Mouse (Mus musculus): ENCODE data around the gene Cacna1c. TPM values are rescaled to one million over a fixed set of nuclear protein-coding genes. Genes with fewer than 3 reads are reported as not detected.

Cacna1c gene
- polyA plus RNA-seq, 1 experiment from 2014 or later = 13.7 TPM

DNA sequence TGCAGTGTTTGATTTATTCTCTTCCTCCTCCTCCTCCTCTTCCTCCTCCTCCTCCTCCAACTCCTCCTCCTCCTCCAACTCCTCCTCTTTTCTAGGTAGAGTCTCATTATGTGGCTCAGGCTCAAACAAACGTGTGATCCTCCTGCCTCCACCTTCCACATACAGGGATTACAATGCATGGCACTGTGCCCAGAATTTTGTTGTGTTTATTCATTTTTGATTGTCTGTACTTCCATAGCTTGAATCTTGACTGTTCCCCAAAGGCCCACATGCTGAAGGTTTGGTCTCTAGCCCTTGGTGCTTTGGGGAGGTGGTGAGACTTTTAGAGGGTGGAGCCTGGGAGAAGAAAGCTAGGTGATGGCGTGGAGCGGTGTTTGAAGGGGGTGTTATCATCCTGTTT is 383.7 kb downstream of the Cacna1c start:
- Histone ChIP-seq H3K9me3 (ENCODE audit: control insufficient read depth, low read length) (no peaks in the 10 kb centered on the region), H3K4me3 (ENCODE audit: low read depth, low read length) (no peak overlapping the region), H3K27me3 (ENCODE audit: control insufficient read depth, insufficient read depth, low read length) (no peaks in the 10 kb centered on the region), H3K36me3 (ENCODE audit: control insufficient read depth, insufficient read depth, low read length) (no peaks in the 10 kb centered on the region), H3K27ac (ENCODE audit: low read depth, low read length) (no peak overlapping the region), H3K4me2 (ENCODE audit: low read depth, low read length) (no peak overlapping the region), H3K9ac (replicated peaks; ENCODE audit: low read depth, low read length) (no peak overlapping the region), H3K4me1 (ENCODE audit: control insufficient read depth, insufficient read depth, low read length) (no peaks in the 10 kb centered on the region; the same call in 1 of the 2 replicates)
- 74% methylated on average over 3 of the region's 3 CpGs for WGBS
- no peak for ATAC-seq (ENCODE audit: low read depth)

DNA sequence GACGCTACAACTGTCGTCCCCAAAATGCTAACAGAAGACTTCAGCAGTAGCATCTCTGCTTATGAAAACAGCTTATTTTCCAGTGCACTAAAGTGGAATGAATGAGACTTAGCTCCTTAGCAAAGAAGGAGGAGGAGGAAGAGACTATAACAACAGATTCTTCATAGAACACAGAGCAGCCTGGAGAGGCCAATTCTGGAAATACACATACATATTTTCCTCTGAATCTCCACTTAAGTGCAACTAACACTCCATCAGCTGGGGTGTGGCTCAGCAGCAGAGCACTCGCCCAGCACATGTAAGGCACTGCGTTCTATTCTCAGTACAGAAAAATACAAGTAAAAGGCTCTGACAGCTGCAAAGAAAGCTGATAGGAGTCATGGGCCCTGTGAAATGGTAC is 384.2 kb downstream of the Cacna1c start:
- no peak overlapping the region for H3K9ac ChIP-seq (replicated peaks; ENCODE audit: low read depth, low read length)
- H3K4me2 ChIP-seq (ENCODE audit: low read depth, low read length) = no peak overlapping the region
- H3K4me3 ChIP-seq (ENCODE audit: low read depth, low read length) = no peak overlapping the region
- no peaks in the 10 kb centered on the region for H3K27me3 ChIP-seq (ENCODE audit: control insufficient read depth, insufficient read depth, low read length)
- ATAC-seq (ENCODE audit: low read depth) = no peak
- H3K27ac ChIP-seq (ENCODE audit: low read depth, low read length) = no peak overlapping the region
- H3K9me3 ChIP-seq (ENCODE audit: control insufficient read depth, low read length) = no peaks in the 10 kb centered on the region
- no peaks in the 10 kb centered on the region for H3K36me3 ChIP-seq (ENCODE audit: control insufficient read depth, insufficient read depth, low read length)
- WGBS = 93% methylated on average over 4 of the region's 4 CpGs
- H3K4me1 ChIP-seq (ENCODE audit: control insufficient read depth, insufficient read depth, low read length) = no peaks in the 10 kb centered on the region; the same call in 1 of the 2 replicates

DNA sequence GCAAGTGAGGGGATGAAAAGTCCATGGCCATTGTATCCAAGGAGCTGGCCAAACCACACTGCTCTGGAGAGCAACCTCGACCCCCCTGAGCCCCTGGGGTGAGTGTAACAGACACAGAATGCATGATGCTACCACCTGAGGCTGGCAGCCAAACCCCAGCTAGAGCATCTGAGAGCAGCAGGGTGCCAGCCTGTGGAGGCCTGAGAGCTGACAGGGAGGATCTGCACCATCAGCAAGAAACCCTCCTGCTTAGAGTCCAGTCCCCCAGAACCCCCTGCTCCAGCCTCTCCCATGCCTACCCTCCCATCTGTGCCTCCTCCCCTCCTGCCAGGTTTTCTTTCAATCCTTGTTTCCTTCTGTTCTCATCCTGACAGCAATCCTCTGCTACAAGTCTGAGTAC is 385.4 kb downstream of the Cacna1c start:
- no peak overlapping the region for H3K4me2 ChIP-seq (ENCODE audit: low read depth, low read length)
- H3K9me3 ChIP-seq (ENCODE audit: control insufficient read depth, low read length) = no peaks in the 10 kb centered on the region
- no peak for ATAC-seq (ENCODE audit: low read depth)
- no peaks in the 10 kb centered on the region; the same call in 1 of the 2 replicates for H3K4me1 ChIP-seq (ENCODE audit: control insufficient read depth, insufficient read depth, low read length)
- H3K27ac ChIP-seq (ENCODE audit: low read depth, low read length) = no peak overlapping the region
- no peaks in the 10 kb centered on the region for H3K36me3 ChIP-seq (ENCODE audit: control insufficient read depth, insufficient read depth, low read length)
- H3K4me3 ChIP-seq (ENCODE audit: low read depth, low read length) = no peak overlapping the region
- no peaks in the 10 kb centered on the region for H3K27me3 ChIP-seq (ENCODE audit: control insufficient read depth, insufficient read depth, low read length)
- 21% methylated on average over 1 of the region's 1 CpGs for WGBS
- H3K9ac ChIP-seq (replicated peaks; ENCODE audit: low read depth, low read length) = no peak overlapping the region

DNA sequence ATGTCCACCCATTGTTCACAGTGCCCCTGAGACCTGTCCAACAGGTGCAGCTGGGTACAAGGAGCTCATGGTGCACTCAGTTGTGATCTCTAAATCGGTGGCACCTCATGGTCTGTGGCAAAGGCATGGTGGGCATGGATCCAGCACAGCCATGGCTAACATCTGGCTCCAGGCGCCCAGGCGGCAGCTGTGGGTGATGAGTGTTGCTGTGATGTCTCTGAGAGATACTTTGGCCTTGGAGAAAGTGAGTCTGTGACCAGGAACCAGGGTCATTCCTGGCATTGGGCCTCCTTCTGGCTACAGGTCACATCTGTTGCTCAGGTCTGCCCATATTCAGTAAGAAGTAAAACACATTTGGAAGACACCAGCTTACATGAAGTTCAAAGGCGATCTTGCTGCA is 391.1 kb downstream of the Cacna1c start:
- Histone ChIP-seq H3K36me3 (ENCODE audit: control insufficient read depth, insufficient read depth, low read length) (no peaks in the 10 kb centered on the region), H3K27ac (ENCODE audit: low read depth, low read length) (no peak overlapping the region), H3K9ac (replicated peaks; ENCODE audit: low read depth, low read length) (no peak overlapping the region), H3K4me3 (ENCODE audit: low read depth, low read length) (no peak overlapping the region), H3K9me3 (ENCODE audit: control insufficient read depth, low read length) (no peaks in the 10 kb centered on the region), H3K4me1 (ENCODE audit: control insufficient read depth, insufficient read depth, low read length) (no peaks in the 10 kb centered on the region; the same call in 1 of the 2 replicates), H3K4me2 (ENCODE audit: low read depth, low read length) (no peak overlapping the region), H3K27me3 (ENCODE audit: control insufficient read depth, insufficient read depth, low read length) (no peaks in the 10 kb centered on the region)
- no peak for ATAC-seq (ENCODE audit: low read depth)
- WGBS = 93% methylated on average over 4 of the region's 4 CpGs

DNA sequence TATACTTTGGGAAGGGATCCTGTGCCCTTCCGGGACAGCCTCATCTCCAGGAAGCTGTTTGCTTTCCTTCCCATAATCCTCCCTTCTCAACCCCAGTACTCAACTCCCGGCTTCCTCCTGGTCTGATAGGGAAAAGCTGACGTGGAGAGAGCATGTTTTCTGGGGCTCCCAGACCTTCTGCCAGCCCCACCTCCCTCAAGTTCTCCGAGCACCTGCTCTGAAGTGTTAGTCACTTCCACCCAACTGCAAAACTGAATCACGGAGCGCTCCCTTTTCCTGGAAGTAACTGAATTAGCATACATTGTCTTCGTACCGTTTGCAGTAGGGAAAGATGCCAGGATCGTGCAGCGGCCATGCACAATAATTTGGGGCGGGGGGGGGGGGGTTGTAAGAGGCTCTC is 393.9 kb downstream of the Cacna1c start:
- H3K4me3 ChIP-seq (ENCODE audit: low read depth, low read length) = no peak overlapping the region
- no peak for ATAC-seq (ENCODE audit: low read depth)
- H3K27ac ChIP-seq (ENCODE audit: low read depth, low read length) = no peak overlapping the region
- no peak overlapping the region for H3K4me2 ChIP-seq (ENCODE audit: low read depth, low read length)
- H3K4me1 ChIP-seq (ENCODE audit: control insufficient read depth, insufficient read depth, low read length) = no peaks in the 10 kb centered on the region
- WGBS = 72% methylated on average over 11 of the region's 11 CpGs
- H3K9me3 ChIP-seq (ENCODE audit: control insufficient read depth, low read length) = no peaks in the 10 kb centered on the region
- H3K27me3 ChIP-seq (ENCODE audit: control insufficient read depth, insufficient read depth, low read length) = no peaks in the 10 kb centered on the region
- no peaks in the 10 kb centered on the region for H3K36me3 ChIP-seq (ENCODE audit: control insufficient read depth, insufficient read depth, low read length)
- H3K9ac ChIP-seq (replicated peaks; ENCODE audit: low read depth, low read length) = no peak overlapping the region

DNA sequence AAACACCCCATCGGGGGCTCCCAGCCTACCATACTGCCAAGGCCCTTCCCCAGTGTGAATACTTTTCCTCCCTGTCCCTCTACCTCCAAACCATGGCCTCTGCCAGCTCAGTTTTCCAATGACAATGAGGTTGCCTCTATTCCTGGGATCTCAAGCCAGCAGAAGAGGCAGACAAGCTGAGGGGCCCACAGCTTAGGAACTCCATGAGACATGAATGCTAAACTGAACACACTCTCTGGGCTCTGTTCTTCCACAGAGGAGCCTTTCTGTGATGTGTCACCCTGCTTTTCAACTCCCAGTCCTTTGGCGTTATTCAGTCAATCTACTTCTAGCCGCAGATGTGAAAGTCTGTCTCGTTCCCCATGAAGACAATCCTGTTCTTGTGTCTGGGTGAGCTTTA is 399.8 kb downstream of the Cacna1c start:
- H3K4me1 ChIP-seq (ENCODE audit: control insufficient read depth, insufficient read depth, low read length) = no peaks in the 10 kb centered on the region
- no peak for ATAC-seq (ENCODE audit: low read depth)
- H3K4me3 ChIP-seq (ENCODE audit: low read depth, low read length) = no peak overlapping the region
- H3K27ac ChIP-seq (ENCODE audit: low read depth, low read length) = no peak overlapping the region
- H3K27me3 ChIP-seq (ENCODE audit: control insufficient read depth, insufficient read depth, low read length) = no peaks in the 10 kb centered on the region
- no peaks in the 10 kb centered on the region for H3K9me3 ChIP-seq (ENCODE audit: control insufficient read depth, low read length)
- WGBS = 85% methylated on average over 4 of the region's 4 CpGs
- no peak overlapping the region for H3K9ac ChIP-seq (replicated peaks; ENCODE audit: low read depth, low read length)
- no peak overlapping the region for H3K4me2 ChIP-seq (ENCODE audit: low read depth, low read length)
- H3K36me3 ChIP-seq (ENCODE audit: control insufficient read depth, insufficient read depth, low read length) = no peaks in the 10 kb centered on the region

DNA sequence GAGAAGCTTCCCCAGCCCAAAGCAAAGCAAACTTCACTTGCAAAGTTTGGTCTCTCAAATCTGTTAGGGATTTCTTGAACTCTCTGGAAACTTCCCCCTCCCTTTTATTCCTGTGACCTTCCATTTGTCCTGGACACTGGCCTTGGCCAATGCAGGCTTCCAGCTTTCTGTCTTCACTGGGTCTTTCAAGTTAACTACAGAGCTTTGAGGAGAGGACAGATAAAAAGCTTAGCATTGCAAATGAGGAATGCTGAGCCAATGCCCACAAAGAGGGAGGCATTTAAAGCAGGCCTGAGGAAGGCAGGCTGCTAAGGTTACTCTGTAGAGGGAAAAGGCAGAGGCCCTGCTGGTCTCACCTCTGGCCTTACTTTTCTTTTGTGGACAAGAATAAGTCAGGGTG is 400.5 kb downstream of the Cacna1c start:
- H3K9me3 ChIP-seq (ENCODE audit: control insufficient read depth, low read length) = no peaks in the 10 kb centered on the region
- H3K4me3 ChIP-seq (ENCODE audit: low read depth, low read length) = no peak overlapping the region
- no peak overlapping the region for H3K27ac ChIP-seq (ENCODE audit: low read depth, low read length)
- H3K9ac ChIP-seq (replicated peaks; ENCODE audit: low read depth, low read length) = no peak overlapping the region
- no peaks in the 10 kb centered on the region for H3K4me1 ChIP-seq (ENCODE audit: control insufficient read depth, insufficient read depth, low read length)
- no peak for ATAC-seq (ENCODE audit: low read depth)
- no peaks in the 10 kb centered on the region for H3K27me3 ChIP-seq (ENCODE audit: control insufficient read depth, insufficient read depth, low read length)
- no peak overlapping the region for H3K4me2 ChIP-seq (ENCODE audit: low read depth, low read length)
- H3K36me3 ChIP-seq (ENCODE audit: control insufficient read depth, insufficient read depth, low read length) = no peaks in the 10 kb centered on the region

DNA sequence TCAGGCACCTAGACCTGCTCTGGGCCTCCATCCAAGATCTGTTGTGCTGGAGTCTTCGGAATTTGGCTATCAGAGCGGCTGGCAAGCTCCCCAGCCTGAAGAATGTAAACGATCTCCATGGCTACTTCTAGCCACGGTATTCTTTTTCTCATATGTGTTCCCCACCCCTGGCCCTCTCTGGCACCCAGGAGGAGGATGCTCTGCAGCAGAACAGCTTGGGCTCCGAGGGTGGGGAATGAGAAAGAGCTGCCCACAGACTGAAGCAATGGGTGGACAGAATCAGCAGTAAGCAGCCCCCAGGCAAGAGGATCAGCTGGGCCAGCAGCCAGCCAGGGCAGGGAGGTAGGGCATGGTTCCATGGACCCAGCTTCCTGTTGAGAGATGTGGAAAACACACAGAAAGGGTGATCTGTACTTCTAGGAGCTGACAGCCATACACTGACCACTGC is 404.3 kb downstream of the Cacna1c start:
- peak; percentile 72 for ATAC-seq (ENCODE audit: low read depth)
- Histone ChIP-seq H3K36me3 (ENCODE audit: control insufficient read depth, insufficient read depth, low read length) (no peaks in the 10 kb centered on the region), H3K4me1 (ENCODE audit: control insufficient read depth, insufficient read depth, low read length) (no peaks in the 10 kb centered on the region), H3K9me3 (ENCODE audit: control insufficient read depth, low read length) (no peaks in the 10 kb centered on the region), H3K4me2 (ENCODE audit: low read depth, low read length) (no peak overlapping the region), H3K27ac (ENCODE audit: low read depth, low read length) (no peak overlapping the region), H3K9ac (replicated peaks; ENCODE audit: low read depth, low read length) (no peak overlapping the region), H3K4me3 (ENCODE audit: low read depth, low read length) (no peak overlapping the region), H3K27me3 (ENCODE audit: control insufficient read depth, insufficient read depth, low read length) (no peaks in the 10 kb centered on the region)
- 38% methylated on average over 5 of the region's 5 CpGs for WGBS

DNA sequence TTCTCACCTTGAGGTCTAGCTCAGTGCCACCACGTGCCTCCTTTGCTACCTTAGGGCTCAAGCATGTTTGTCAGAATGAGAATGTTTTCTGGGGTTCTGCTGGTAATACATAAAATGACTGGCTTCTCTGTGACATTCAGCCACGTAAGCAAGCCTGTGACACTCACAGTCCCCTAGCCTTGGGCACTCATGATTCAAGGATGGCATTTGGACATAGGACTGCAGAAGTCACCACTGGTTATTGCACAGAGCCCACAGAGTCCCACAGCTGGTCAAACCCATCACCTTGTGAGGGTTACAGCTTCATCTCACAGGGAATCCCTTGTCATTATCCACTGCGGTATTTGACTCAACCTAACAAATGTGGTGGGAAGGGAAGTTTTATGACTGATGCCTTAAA is 408.3 kb downstream of the Cacna1c start:
- 85% methylated on average over 3 of the region's 3 CpGs for WGBS
- H3K27me3 ChIP-seq (ENCODE audit: control insufficient read depth, insufficient read depth, low read length) = no peaks in the 10 kb centered on the region

DNA sequence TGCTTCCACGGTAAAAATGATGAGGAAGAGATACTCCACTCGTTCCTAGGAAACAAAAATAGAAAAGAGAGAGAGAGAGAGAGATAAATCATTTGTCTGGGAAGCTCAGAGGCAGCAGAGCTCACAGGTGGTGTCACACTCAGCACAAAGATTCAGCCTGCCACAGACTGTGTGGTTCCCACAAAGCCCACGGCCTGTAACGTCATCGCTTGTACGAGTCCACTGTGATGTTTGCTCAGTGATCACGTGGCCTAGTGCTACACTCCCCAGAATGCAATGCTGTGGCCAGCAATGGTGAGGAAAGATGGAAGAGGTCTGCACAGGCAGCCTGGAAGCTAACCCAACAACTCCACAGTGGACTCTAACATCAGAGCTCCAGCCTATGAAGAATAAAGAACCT is 415.9 kb downstream of the Cacna1c start:
- H3K4me3 ChIP-seq (ENCODE audit: low read depth, low read length) = no peak overlapping the region
- no peaks in the 10 kb centered on the region for H3K9me3 ChIP-seq (ENCODE audit: control insufficient read depth, low read length)
- no peak overlapping the region for H3K27ac ChIP-seq (ENCODE audit: low read depth, low read length)
- no peak for ATAC-seq (ENCODE audit: low read depth)
- no peak overlapping the region for H3K9ac ChIP-seq (replicated peaks; ENCODE audit: low read depth, low read length)
- no peaks in the 10 kb centered on the region for H3K4me1 ChIP-seq (ENCODE audit: control insufficient read depth, insufficient read depth, low read length)
- H3K27me3 ChIP-seq (ENCODE audit: control insufficient read depth, insufficient read depth, low read length) = no peaks in the 10 kb centered on the region
- 74% methylated on average over 7 of the region's 7 CpGs for WGBS
- no peaks in the 10 kb centered on the region for H3K36me3 ChIP-seq (ENCODE audit: control insufficient read depth, insufficient read depth, low read length)
- H3K4me2 ChIP-seq (ENCODE audit: low read depth, low read length) = no peak overlapping the region

More for the DNA sequence above, 408.3 kb downstream of the Cacna1c start:
- Histone ChIP-seq H3K27ac (ENCODE audit: low read depth, low read length) (no peak overlapping the region), H3K4me2 (ENCODE audit: low read depth, low read length) (no peak overlapping the region), H3K4me1 (ENCODE audit: control insufficient read depth, insufficient read depth, low read length) (no peaks in the 10 kb centered on the region), H3K9me3 (ENCODE audit: control insufficient read depth, low read length) (no peaks in the 10 kb centered on the region), H3K4me3 (ENCODE audit: low read depth, low read length) (no peak overlapping the region), H3K36me3 (ENCODE audit: control insufficient read depth, insufficient read depth, low read length) (no peaks in the 10 kb centered on the region), H3K9ac (replicated peaks; ENCODE audit: low read depth, low read length) (no peak overlapping the region)
- ATAC-seq (ENCODE audit: low read depth) = no peak
